Mouse (Mus musculus) cerebellum, adult 9-11 months (tissue): Measurements from ENCODE around the gene Olfr525.

Experiments
- DNase-seq: peaks from one replicate; pipeline ENCODE4 v3.0.0; 2022

Olfr525 gene

DNA sequence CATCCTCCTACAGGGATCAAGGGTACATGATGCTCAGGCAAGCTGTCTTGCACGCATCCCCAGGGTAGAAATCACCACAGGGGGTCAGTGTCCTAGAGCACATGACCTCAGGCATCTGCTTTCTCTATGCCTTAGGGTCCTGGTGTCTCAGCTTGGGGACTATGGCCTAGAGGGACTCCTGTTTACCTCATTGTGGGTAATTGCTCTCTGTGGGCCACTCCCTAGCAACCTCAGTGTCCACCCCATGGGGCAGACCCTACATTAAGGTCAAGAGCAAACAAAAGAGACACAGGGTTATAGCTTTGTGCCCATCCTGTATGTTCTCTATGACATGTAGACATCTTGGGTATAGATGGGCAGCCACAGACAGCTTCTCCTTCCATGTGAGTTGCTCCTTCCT lies at the start of gene Olfr525:
TSS of gene Olfr525 (plus strand) at position 301 of the 400 bp plus-strand sequence.
- no peak for DNase-seq

DNA sequence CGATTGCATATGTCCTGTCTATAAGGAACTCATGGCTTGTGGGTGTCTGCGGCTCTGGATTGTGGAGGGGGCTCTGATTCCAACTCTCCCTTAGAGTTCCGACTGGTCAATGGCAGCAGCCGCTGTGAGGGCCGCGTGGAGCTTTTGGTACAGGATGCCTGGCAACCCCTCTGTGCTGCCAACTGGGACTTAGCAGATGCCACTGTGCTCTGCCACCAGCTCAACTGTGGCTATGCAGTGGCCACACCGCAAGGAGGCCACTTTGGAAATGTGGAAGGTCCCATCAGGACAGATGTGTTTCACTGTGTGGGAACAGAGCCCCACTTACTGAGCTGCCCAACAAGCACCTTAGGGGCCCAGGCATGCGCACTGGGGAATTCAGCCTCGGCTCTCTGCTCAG lies 24.9 kb upstream of the Olfr525 start:
- no peak for DNase-seq

DNA sequence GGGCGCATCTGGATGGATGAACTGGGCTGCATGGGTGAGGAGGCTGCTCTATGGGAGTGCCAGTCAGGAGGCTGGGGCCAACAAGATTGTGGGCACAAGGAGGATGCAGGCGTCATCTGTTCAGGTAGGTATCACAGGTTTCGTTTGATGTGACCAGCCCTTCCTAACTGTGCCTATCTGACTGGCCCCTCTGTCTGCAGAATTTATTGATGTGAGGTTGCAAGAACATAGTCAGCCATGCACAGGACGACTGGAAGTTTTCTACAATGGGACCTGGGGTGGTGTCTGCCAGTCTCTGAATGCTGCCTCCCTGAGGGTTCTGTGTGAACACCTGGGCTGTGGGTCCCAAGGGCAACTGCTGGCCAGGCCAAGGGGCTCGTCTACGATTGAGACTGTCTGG lies 23.8 kb upstream of the Olfr525 start:
- DNase-seq, result no peak

DNA sequence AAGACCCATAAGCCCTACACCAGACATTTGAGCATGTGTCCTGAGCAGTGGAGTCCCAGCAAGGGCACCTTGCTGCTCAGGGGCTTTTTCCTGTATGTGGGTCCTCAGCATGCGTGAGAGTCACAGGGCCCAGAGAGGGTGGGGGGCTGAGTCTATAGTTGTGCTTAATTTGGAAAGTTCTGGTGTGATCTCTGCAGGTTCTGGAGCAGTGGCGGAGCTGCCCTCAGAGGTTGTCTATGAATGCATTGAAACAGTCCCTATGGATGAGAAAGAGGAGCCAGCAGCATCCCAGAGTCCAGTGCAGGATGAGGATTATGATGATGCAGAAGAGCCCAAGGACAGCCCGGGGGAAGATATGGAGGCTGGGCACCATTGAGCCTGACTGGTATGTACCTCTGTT lies 21.2 kb upstream of the Olfr525 start:
- no peak for DNase-seq

DNA sequence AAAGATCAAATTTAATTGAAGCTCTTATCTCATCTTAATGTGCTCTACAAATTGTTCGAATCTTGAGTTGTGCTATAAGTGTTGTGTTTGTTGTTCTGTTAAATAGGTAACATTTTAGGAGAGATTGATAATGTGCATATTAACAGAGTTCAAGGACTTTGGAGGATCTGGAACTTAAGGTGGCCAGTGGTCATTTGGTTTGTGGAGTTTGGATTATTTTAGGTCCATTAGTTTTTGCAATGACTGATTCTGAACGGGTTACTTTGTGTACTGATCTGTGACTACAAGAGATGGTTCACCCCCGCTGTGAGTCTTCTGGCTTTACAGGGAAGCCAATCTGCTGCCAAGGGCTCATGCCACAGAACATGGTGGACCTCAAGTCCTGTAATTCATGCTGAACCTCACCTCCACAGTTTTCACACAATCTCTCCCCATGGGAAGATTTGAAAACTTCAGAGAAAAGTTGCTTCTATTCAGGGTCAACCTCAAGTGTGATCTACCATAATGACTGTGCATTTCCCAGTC lies 735 bp upstream of the Olfr525 start:
- DNase-seq, result no peak

DNA sequence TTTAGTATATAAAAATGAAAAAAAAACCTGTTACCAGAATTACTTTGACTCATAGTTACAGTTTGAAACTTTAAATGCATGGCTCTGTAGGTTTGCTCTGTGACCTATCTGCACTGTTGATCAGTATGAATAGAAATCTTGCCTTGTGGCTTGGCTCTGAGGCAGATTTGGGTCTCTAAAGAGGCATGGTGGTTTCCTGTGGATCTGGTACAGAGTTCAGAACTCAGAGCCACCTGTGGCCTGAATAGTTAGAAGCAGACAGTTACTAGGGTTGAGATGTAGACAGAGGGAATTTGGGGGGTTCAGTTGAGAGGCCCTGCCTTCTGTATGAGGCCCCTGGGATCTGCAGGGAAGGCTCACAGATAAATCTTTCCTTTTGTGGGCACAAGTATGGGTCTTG lies 477 bp downstream of the Olfr525 start:
- DNase-seq, result no peak

DNA sequence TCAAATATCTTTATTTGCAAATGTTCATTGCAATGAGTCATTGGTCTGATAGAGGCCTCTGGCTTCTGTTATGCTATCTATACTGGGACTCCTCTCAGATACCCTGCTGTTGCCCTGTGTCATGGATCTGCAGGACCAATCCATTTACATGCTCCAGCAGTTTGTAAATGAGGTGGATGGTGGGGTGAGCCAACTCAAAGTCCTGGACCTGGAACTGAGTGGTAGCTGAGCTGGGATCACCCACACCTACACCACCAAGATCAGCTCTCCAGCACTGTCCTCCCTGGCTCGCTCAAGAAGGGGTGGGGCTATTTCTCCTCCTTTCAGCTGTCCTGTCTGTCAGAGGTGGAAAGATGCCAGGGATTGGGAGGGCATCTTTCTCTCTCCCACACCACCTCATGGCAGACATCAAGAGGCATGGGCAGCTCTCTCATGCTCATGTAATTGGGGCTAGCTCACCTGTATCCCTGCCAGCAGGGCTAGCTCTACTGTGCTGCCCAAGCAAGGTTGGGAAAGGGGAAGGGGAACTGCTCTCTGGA lies 9.2 kb downstream of the Olfr525 start:
- no peak for DNase-seq

DNA sequence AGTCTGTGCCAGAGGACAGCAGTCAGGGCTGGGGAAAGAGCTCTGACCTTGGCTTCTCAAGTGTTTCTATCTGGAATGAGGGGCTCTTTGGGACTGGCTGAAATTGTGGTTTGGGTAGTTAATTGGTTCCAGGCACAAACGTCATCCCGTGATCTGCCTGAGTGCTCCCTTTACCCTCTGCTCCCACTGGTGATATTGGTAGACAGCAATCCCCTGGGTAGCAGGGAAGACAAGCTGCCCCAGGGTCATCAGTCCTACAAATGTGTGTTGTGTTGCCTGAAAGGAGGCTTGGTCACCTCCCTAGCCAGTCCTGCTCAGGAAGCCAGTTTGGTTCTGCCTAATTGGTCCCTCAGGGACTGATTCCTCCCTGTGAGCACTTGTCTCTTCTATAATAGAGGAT lies 13.1 kb downstream of the Olfr525 start, which contains the start of gene Olfr527:
TSS of gene Olfr527 (plus strand) at position 301 of the 400 bp plus-strand sequence.
- DNase-seq, result no peak

DNA sequence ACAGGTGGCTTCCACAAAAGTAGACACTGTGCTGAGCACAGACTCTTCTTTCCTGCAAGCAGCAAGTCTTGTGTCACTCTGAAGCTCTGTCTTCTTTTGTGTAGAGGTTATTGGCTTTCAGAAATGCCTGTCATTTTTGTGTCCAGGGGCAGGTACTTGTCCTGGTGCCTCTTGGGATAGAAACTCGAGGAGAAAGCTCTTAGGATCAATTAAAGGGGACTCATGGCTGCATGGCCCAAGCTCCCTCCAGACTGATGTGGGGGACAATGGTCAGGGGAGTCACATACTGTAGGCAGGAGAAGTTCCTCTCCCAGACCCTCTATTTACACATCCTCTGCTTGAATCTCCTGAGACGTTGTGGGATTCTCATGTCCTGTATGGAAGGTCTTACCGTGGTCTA lies 40.9 kb downstream of the Olfr525 start, which contains the start of gene Olfr60:
TSS of gene Olfr60 (minus strand) at position 101 of the 400 bp plus-strand sequence.
- DNase-seq, result no peak

DNA sequence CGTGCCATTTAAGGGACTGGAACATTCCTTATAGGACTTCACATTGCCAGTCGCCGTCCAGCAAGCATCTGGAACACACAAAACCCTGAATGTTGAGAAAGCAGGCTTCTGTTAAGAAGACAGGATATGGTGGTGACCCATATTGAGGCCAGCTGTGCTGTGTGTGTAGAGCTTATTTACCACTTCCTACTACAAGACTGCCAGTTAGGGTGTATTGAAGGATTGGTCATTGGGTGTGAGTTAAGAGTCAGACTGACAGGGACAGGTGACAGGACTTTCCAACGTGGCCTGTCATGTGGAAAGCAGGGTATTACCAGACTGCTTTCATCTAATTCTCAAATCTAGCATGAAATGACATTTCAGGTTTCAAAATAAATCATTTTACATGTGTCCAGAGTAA lies 53.6 kb downstream of the Olfr525 start:
- DNase-seq, result no peak

DNA sequence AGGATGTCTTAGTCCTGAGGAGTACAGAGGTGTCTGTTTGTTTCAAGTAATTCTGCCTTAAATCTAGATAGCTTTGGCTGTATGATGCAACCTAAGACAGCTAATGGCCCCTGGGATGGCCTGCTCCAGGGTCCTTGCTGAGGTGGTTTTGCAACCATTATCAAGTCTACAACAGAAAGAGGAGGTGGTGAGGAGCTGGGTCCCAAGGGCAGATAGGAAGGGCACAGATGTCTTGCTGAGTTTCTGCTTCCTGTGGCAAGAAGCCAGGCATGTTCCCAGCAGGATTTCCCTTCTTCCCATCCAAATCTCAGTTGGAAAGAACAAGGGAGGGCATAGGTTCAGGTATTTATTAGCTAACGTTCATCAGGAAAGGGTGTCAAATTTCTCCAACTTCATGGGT lies 55.6 kb downstream of the Olfr525 start, which contains the start of gene Olfr530:
TSS of gene Olfr530 (minus strand) at position 101 of the 400 bp plus-strand sequence.
- DNase-seq, result no peak

DNA sequence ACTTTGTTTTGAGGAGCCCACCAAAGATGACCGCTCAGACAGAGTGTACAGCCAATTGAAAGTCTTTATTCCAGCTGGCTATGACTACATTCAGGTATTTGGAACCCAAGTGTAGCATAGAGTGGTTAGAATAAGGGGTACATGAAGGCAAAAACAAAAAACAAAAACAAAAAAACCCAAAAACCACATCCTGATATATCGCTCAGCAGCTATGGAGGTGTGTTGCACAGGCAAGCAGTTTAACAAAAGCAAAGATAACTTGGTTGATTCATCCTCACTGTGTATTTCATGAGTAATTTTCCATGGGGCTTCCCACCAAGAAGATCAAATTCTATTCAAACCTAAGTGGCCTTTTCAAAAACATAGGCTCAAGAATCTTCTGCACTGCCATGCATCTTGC lies 56.3 kb downstream of the Olfr525 start:
- no peak for DNase-seq
